Mouse (Mus musculus) neural tube, embryonic 15.5 days (tissue): ENCODE results near the gene Anxa11. TPM values are rescaled to one million over a fixed set of nuclear protein-coding genes. Genes with fewer than 3 reads are reported as not detected.
"Not testable (repeated sequence)": the region's sequence is repeated elsewhere in the genome, so short reads cannot be mapped to it uniquely, and the experiment has no call there.

ENCODE experiments used
- ATAC-seq: fragments of 200-750 bp; cut with Nextera tagmentation; 2 replicates; pipeline ENCODE4 v1.8.0; 2017; ENCODE audit warnings: mild to moderate bottlenecking, moderate TSS enrichment, moderate library complexity; ENCODE audit not compliant: low FRiP score
- H3K27ac ChIP-seq: fragments of 300-500 bp; sonication (generic); replicated peaks from 2 replicates; pipeline ENCODE4 v1.5.1; 2015; ENCODE audit warnings: mild to moderate bottlenecking, inconsistent platforms
- H3K27me3 ChIP-seq: fragments of 300-500 bp; sonication (generic); replicated peaks from 2 replicates; pipeline ENCODE4 v1.6.1; 2015; ENCODE audit warnings: inconsistent platforms
- H3K36me3 ChIP-seq: fragments of 300-500 bp; sonication (generic); 2 replicates; pipeline ENCODE4 v1.6.1; 2015; ENCODE audit warnings: inconsistent platforms
- H3K4me1 ChIP-seq: fragments of 300-500 bp; sonication (generic); 2 replicates; pipeline ENCODE4 v1.6.1; 2015; ENCODE audit warnings: inconsistent platforms
- H3K4me2 ChIP-seq: fragments of 300-500 bp; sonication (generic); 2 replicates; pipeline ENCODE4 v1.6.1; 2015; ENCODE audit warnings: inconsistent platforms, mild to moderate bottlenecking, moderate library complexity
- H3K4me3 ChIP-seq: fragments of 300-500 bp; sonication (generic); replicated peaks from 2 replicates; pipeline ENCODE4 v1.5.1; 2015; ENCODE audit warnings: mild to moderate bottlenecking, inconsistent platforms
- H3K9ac ChIP-seq: fragments of 300-500 bp; sonication (generic); replicated peaks from 2 replicates; pipeline ENCODE4 v1.6.1; 2015; ENCODE audit warnings: mild to moderate bottlenecking, inconsistent platforms
- H3K9me3 ChIP-seq: fragments of 300-500 bp; sonication (generic); replicated peaks from 2 replicates; pipeline ENCODE4 v1.6.1; 2016; ENCODE audit warnings: inconsistent platforms
- WGBS: fragments of 180-500 bp; shearing (Covaris S2); methylation state at CpG from one replicate; pipeline ENCODE4 v1.1.7; 2015; ENCODE audit warnings: mixed read lengths; 5-methylcytosine and 5-hydroxymethylcytosine counted together
- microRNA-seq: library from miRNA; unstranded; fragments of <30 nt; microRNA quantifications from one replicate; pipeline ENCODE4, GENCODE M21; 2017
- polyA plus RNA-seq: library from polyadenylated mRNA; unstranded; fragments of >200 nt; fragmentation: Nextera tagmentation; extraction: Ambion mirVana; gene quantifications from 2 replicates; pipeline ENCODE4 v1.2.1, GENCODE M21; 2015

The Anxa11 gene
- polyA plus RNA-seq, 1 experiment from 2014 or later: 2.3 TPM

DNA sequence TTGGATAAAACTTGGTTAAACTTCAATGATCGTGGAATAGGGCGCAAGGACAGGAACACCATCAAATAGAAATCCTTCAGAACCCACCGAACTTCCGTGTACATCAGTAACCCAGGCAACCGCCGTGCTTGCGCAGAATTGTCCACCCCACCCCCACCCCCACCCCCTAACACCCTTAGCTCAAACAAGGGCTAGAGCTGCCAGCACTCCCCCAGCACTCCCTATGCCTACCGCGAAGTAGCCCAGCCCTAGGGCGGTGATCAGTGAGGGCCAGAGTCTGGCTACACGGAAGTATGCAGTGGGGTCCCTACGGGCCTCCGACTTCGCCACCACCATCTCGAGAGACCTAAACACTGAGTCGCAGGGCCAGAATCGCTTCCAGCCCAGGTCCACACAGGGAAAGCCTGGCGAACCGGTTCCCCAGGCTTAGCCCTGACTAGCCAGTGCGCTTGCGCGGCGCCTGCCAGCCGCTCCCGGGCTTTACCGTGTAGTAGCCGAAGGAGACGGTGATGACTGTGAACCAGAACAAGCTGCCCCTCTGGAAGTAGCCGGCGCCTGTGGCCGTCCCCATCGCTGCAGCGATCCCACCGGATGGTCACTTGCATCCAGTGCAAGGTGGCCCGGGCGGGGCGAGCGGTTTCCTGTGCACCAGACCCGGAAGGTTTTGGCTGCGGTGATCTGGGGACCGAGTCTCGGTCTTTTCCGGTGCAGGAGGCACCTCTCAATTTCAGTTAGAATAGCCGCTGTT, 85.0 kb downstream of the Anxa11 start:
- H3K27me3 ChIP-seq, H3K27ac ChIP-seq, H3K4me3 ChIP-seq, H3K9me3 ChIP-seq, H3K9ac ChIP-seq, H3K4me1 ChIP-seq, H3K4me2 ChIP-seq, H3K36me3 ChIP-seq: not testable (repeated sequence)
- no CpG with 5 or more reads among the region's 44 CpGs for WGBS
- peak; percentile 91 for ATAC-seq

DNA sequence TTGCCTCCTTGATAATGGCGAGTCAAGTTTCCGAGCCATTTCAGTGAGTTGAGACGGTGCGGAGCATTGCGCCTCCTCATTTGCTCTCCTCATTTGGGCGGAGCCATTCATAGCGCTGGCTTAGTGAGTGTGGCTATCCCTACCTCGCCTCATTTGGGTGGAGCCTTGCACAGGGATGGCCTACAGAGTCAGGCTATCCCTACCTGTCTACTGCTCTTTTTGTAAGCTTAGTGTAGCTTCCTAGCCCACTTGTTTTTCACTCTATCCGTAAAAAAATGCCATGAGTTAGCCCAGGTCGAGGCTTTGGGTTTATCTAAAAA, 85.6 kb downstream of the Anxa11 start, which contains the start of gene Tmem254a:
Gene Tmem254a (minus strand): TSS at position 111 of the 320 bp plus-strand sequence.
- H3K27me3 ChIP-seq, H3K4me3 ChIP-seq, H3K9me3 ChIP-seq, H3K4me1 ChIP-seq, H3K9ac ChIP-seq, H3K36me3 ChIP-seq, H3K27ac ChIP-seq, H3K4me2 ChIP-seq: not testable (repeated sequence)
- ATAC-seq: peak; percentile 90
- WGBS: no CpG with 5 or more reads among the region's 10 CpGs

Small RNA genes within 50 kb of the gene (microRNA-seq; reads per million reads assigned to microRNA genes)
- gene Gm23701: not detected

Other genes starting within 250 kb of the Anxa11 start
- gene Ppif, start 148.0 kb upstream of the Anxa11 start, polyA plus RNA-seq: 38.0 and 42.9 TPM in 2 replicates
- 13.4 and 17.0 TPM in 2 replicates for gene Zcchc24, start 73.1 kb upstream of the Anxa11 start, polyA plus RNA-seq
- gene Plac9a, start 60.9 kb downstream of the Anxa11 start, polyA plus RNA-seq: not detected in 2 replicates
- 4.5 and 6.5 TPM in 2 replicates for gene Tmem254a, start 85.5 kb downstream of the Anxa11 start, polyA plus RNA-seq
- gene Cphx1, start 96.1 kb downstream of the Anxa11 start, polyA plus RNA-seq: not detected in 2 replicates
- gene Duxbl1, start 136.4 kb downstream of the Anxa11 start, polyA plus RNA-seq: 1.9 and 2.2 TPM in 2 replicates
- gene Gm9780, start 200.6 kb downstream of the Anxa11 start, polyA plus RNA-seq: 6.7 and 11.3 TPM in 2 replicates
- gene Tmem254c, start 225.2 kb downstream of the Anxa11 start, polyA plus RNA-seq: 26.7 and 28.3 TPM in 2 replicates
- gene Cphx2, start 239.4 kb downstream of the Anxa11 start, polyA plus RNA-seq: not detected in 2 replicates
- gene Cphx3, start 240.1 kb downstream of the Anxa11 start, polyA plus RNA-seq: not detected in 2 replicates